Mouse (Mus musculus) embryonic facial prominence, embryonic 12.5 days (tissue): ENCODE measurements around the gene Tspan33. TPM values are rescaled to one million over a fixed set of nuclear protein-coding genes. Genes with fewer than 3 reads are reported as not detected.

Experiments
- ATAC-seq: fragments of 200-750 bp; cut with Nextera tagmentation; 2 replicates; pipeline ENCODE4 v1.8.0; 2017; ENCODE audit not compliant: insufficient number of reproducible peaks, insufficient read depth, low FRiP score, low TSS enrichment
- H3K27ac ChIP-seq: fragments of 300-500 bp; sonication (generic); 2 replicates; pipeline ENCODE4 v1.5.1; 2016; ENCODE audit warnings: mild to moderate bottlenecking
- H3K27me3 ChIP-seq: fragments of 300-500 bp; sonication (generic); 2 replicates; pipeline ENCODE4 v1.6.1; 2016; ENCODE audit warnings: mild to moderate bottlenecking, moderate library complexity
- H3K36me3 ChIP-seq: fragments of 300-500 bp; sonication (generic); 2 replicates; pipeline ENCODE4 v1.6.1; 2016; ENCODE audit warnings: mild to moderate bottlenecking
- H3K4me1 ChIP-seq: fragments of 300-500 bp; sonication (generic); 2 replicates; pipeline ENCODE4 v1.6.1; 2016
- H3K4me2 ChIP-seq: fragments of 300-500 bp; sonication (generic); replicated peaks from 2 replicates; pipeline ENCODE4 v1.6.1; 2016; ENCODE audit warnings: mild to moderate bottlenecking, moderate library complexity
- H3K4me3 ChIP-seq: fragments of 300-500 bp; sonication (generic); 2 replicates; pipeline ENCODE4 v1.5.1; 2016; ENCODE audit warnings: mild to moderate bottlenecking
- H3K9ac ChIP-seq: fragments of 300-500 bp; sonication (generic); 2 replicates; pipeline ENCODE4 v1.6.1; 2016; ENCODE audit warnings: mild to moderate bottlenecking, moderate library complexity
- H3K9me3 ChIP-seq: fragments of 300-500 bp; sonication (generic); 2 replicates; pipeline ENCODE4 v1.6.1; 2016; ENCODE audit warnings: mild to moderate bottlenecking, moderate library complexity
- WGBS: fragments of 180-500 bp; shearing (Covaris S2); methylation state at CpG from one replicate; pipeline ENCODE4 v1.1.7; 2016; 5-methylcytosine and 5-hydroxymethylcytosine counted together
- polyA plus RNA-seq: library from polyadenylated mRNA; unstranded; fragments of >200 nt; fragmentation: Nextera tagmentation; extraction: Ambion mirVana; gene quantifications from 2 replicates; pipeline ENCODE4 v1.2.1, GENCODE M21; 2016

Gene Tspan33
- polyA plus RNA-seq, 1 experiment from 2014 or later, result 5.6 TPM

DNA sequence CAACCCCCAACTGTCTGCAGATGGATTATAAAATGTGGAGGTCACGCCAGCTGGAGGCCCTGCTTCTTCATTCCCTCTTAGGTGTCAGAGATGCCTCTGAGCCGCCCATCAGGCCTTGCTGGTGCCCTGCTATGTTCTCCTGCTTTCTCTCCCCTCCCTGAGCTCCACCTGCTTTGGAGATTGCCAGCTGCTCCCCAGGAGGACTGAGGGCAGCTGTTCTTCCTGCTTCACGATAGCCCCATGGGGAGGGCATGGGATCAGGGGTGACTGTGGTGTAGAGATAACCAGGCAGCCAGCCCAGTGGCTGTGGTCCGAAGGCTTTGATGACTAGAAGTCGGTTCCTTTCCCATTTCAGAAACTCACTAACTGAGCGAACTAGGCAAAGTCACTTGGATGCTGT is 7.0 kb downstream of the Tspan33 start:
- no peaks in the 10 kb centered on the region for H3K4me1 ChIP-seq
- no peak overlapping the region for H3K4me2 ChIP-seq
- no peak for ATAC-seq

GRCm38 (mm10) chr6:29702126-29702525 is 8.1 kb downstream of the Tspan33 start:
- H3K4me2 ChIP-seq, result no peak overlapping the region
- H3K9ac ChIP-seq, result no peak overlapping the region
- H3K4me1 ChIP-seq, result 0 out of 2 replicates have a peak, but pooled peaks cover 2% of the 10 kb centered on the region
- H3K27ac ChIP-seq, result no peak overlapping the region
- H3K9me3 ChIP-seq, result no peaks in the 10 kb centered on the region
- ATAC-seq, result no peak
- no peak overlapping the region for H3K4me3 ChIP-seq
- no peaks in the 10 kb centered on the region for H3K36me3 ChIP-seq
- 83% methylated on average over 3 of the region's 3 CpGs for WGBS
- H3K27me3 ChIP-seq, result no peaks in the 10 kb centered on the region

More for the DNA sequence above, 7.0 kb downstream of the Tspan33 start:
- H3K9me3 ChIP-seq, result no peaks in the 10 kb centered on the region
- WGBS, result 64% methylated on average over 6 of the region's 6 CpGs
- H3K27me3 ChIP-seq, result no peaks in the 10 kb centered on the region
- no peak overlapping the region for H3K27ac ChIP-seq
- no peak overlapping the region for H3K4me3 ChIP-seq
- H3K9ac ChIP-seq, result no peak overlapping the region
- no peaks in the 10 kb centered on the region for H3K36me3 ChIP-seq

DNA sequence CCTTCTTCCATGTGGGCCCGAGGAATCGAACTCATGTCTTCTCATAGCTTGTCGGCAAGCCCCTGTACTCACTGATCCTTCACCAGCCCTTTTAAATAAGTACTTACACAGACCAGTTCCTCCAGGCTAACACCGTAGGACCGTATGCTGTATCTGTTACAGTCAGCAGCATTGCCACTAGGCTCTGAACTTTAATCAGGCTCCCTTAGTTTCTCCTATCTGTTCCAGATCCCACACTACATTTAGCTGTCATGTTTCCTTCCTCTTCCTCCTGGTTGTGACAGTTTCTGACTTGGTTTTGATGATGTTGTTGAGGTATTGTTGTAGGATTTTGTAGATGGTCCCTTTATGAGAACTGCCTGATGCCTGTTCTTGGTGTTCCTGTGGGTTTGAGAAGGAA is 10.1 kb downstream of the Tspan33 start:
- Histone ChIP-seq H3K36me3 (no peaks in the 10 kb centered on the region), H3K4me3 (no peak overlapping the region), H3K27ac (no peak overlapping the region), H3K4me2 (no peak overlapping the region), H3K9me3 (no peaks in the 10 kb centered on the region), H3K27me3 (no peaks in the 10 kb centered on the region), H3K9ac (no peak overlapping the region), H3K4me1 (0 out of 2 replicates have a peak, but pooled peaks cover 2% of the 10 kb centered on the region)
- WGBS, result 83% methylated on average over 5 of the region's 5 CpGs
- ATAC-seq, result no peak

GRCm38 (mm10) chr6:29707902-29708301 is 13.9 kb downstream of the Tspan33 start:
- no peak overlapping the region for H3K4me2 ChIP-seq
- H3K27ac ChIP-seq, result no peak overlapping the region

DNA sequence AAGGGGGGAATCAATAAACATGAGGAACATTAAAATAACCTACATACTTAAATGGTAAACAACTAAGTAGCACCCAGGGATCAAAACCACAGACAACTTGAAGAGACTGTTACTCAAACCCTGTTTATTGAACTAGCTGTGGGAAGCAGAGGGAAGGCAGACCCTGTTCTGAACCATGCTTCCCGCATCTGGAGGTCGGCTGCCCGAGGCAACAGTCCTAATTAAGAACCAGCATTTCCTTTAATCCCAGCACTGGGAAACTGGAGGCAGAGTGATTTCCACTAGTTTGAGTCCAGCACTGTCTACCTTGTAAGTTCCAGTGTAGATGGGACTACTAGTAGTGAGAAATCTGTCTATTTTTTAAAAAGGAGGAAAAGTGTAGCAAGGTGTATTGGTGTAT is 17.3 kb downstream of the Tspan33 start:
- Histone ChIP-seq H3K9me3 (no peaks in the 10 kb centered on the region), H3K4me2 (no peak overlapping the region), H3K27me3 (no peaks in the 10 kb centered on the region), H3K36me3 (no peaks in the 10 kb centered on the region), H3K4me1 (peaks cover 7% of the 10 kb centered on the region; the same call in 1 of the 2 replicates), H3K9ac (no peak overlapping the region), H3K4me3 (no peak overlapping the region), H3K27ac (no peak overlapping the region)
- ATAC-seq, result no peak
- 26% methylated on average over 3 of the region's 3 CpGs for WGBS

More at GRCm38 (mm10) chr6:29707902-29708301, 13.9 kb downstream of the Tspan33 start:
- Histone ChIP-seq H3K4me3 (no peak overlapping the region), H3K27me3 (no peaks in the 10 kb centered on the region), H3K9ac (no peak overlapping the region), H3K4me1 (peaks cover 9% of the 10 kb centered on the region; the same call in 1 of the 2 replicates), H3K36me3 (no peaks in the 10 kb centered on the region), H3K9me3 (no peaks in the 10 kb centered on the region)
- ATAC-seq, result no peak; the same call in 1 of the 2 replicates
- WGBS, result 25% methylated on average over 2 of the region's 2 CpGs

DNA sequence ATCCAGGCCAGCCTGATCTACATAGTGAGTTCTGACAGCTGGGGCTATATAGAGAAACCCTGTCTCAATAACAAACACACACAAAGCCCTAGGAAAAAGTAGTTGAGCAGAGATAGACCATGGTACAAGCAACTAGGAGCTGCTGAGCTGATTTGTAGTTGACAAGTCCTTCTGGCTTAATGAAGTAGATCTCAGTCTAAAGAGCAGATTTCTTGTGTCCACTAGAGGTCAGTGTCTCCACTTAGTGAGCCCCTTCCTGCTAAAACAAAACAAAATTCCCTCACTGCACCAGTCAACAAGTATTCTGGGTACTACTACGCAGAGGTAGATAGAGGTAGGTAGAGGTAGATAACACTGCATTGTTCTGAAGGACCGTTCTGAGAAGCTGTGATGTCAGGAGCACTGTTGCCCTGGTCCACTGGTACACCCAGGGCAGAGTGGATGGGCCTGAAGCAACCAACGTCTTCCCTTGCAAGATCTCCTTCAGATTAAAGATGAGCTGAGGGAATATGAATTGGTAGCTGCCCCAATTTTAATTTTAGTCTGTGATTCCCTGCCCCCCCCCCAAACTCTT is 18.1 kb downstream of the Tspan33 start:
- Histone ChIP-seq H3K4me2 (no peak overlapping the region), H3K36me3 (no peaks in the 10 kb centered on the region), H3K4me3 (no peak overlapping the region), H3K9me3 (no peaks in the 10 kb centered on the region), H3K27me3 (no peaks in the 10 kb centered on the region), H3K4me1 (peaks cover 6% of the 10 kb centered on the region; the same call in 1 of the 2 replicates), H3K9ac (no peak overlapping the region), H3K27ac (no peak overlapping the region)
- ATAC-seq, result no peak
- WGBS, result 44% methylated on average over 3 of the region's 3 CpGs

GRCm38 (mm10) chr6:29716624-29717365 is 22.8 kb downstream of the Tspan33 start:
- WGBS, result 63% methylated on average over 10 of the region's 10 CpGs
- Histone ChIP-seq H3K36me3 (no peaks in the 10 kb centered on the region), H3K4me1 (peaks cover 17% of the 10 kb centered on the region), H3K27me3 (no peaks in the 10 kb centered on the region), H3K9ac (no peak overlapping the region), H3K9me3 (no peaks in the 10 kb centered on the region), H3K4me3 (no peak overlapping the region), H3K4me2 (no peak overlapping the region), H3K27ac (no peak overlapping the region)
- ATAC-seq, result no peak

GRCm38 (mm10) chr6:29717541-29717940 is 23.5 kb downstream of the Tspan33 start:
- H3K4me3 ChIP-seq, result no peak overlapping the region

DNA sequence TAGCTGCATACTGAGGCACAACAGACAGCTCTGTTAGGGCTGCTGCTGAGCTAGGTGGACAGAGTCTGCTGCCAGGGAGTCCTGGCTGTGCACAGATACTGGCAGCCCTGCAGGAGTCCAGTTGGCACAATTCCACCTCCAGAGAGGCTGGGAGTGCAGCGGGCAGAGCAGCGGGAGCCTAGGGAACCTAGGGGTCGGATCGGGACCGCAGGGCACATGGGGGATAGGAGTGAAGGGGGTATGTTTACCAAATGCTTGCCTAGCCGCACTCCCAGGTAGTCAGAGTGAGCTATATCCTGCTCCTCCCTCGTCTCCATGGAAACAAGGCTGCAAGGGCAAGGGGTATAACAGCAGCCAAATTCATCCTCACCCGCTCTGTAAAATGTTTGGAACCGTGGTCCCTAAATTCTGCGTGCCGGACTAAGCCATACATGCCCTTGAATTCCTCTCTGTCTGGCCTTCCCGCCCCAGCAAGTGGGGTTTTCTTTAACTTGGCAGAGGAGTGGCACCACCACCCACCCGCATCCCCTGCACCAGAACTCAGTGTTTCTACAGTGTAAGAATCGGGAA is 24.0 kb downstream of the Tspan33 start:
- Histone ChIP-seq H3K36me3 (no peaks in the 10 kb centered on the region), H3K27ac (no peak overlapping the region; the same call in 1 of the 2 replicates), H3K4me2 (peak overlapping the region; percentile 51), H3K4me1 (peaks cover 17% of the 10 kb centered on the region), H3K27me3 (no peaks in the 10 kb centered on the region), H3K4me3 (0 out of 2 replicates have a peak overlapping the region, but pooled peaks have one; percentile 0), H3K9me3 (no peaks in the 10 kb centered on the region), H3K9ac (no peak overlapping the region)
- 19% methylated on average over 14 of the region's 14 CpGs for WGBS
- no peak for ATAC-seq

More at GRCm38 (mm10) chr6:29717541-29717940, 23.5 kb downstream of the Tspan33 start:
- no peak for ATAC-seq
- Histone ChIP-seq H3K36me3 (no peaks in the 10 kb centered on the region), H3K9me3 (no peaks in the 10 kb centered on the region), H3K4me2 (peak overlapping the region; percentile 51), H3K27ac (no peak overlapping the region; the same call in 1 of the 2 replicates), H3K4me1 (peaks cover 17% of the 10 kb centered on the region), H3K9ac (no peak overlapping the region), H3K27me3 (no peaks in the 10 kb centered on the region)
- WGBS, result 62% methylated on average over 10 of the region's 10 CpGs

- H3K27ac ChIP-seq, result peak overlapping the region; percentile 19; the same call in 1 of the 2 replicates
- ATAC-seq, result peak; percentile 72; the same call in 1 of the 2 replicates
- 2% methylated on average over 15 of the region's 15 CpGs for WGBS
Measured at GRCm38 (mm10) chr6:29718894-29719329, 24.9 kb downstream of the Tspan33 start.

GRCm38 (mm10) chr6:29721890-29722289 is 27.9 kb downstream of the Tspan33 start:
- H3K36me3 ChIP-seq, result no peaks in the 10 kb centered on the region
- no peak for ATAC-seq
- no peaks in the 10 kb centered on the region for H3K27me3 ChIP-seq
- no peak overlapping the region for H3K27ac ChIP-seq
- H3K9ac ChIP-seq, result no peak overlapping the region
- no peaks in the 10 kb centered on the region for H3K9me3 ChIP-seq
- no peak overlapping the region for H3K4me3 ChIP-seq
- peaks cover 17% of the 10 kb centered on the region for H3K4me1 ChIP-seq
- 76% methylated on average over 2 of the region's 2 CpGs for WGBS
- H3K4me2 ChIP-seq, result no peak overlapping the region

More at GRCm38 (mm10) chr6:29718894-29719329, 24.9 kb downstream of the Tspan33 start:
- Histone ChIP-seq H3K4me2 (peak overlapping the region; percentile 51), H3K9me3 (no peaks in the 10 kb centered on the region), H3K9ac (peak overlapping the region; percentile 33; the same call in 1 of the 2 replicates), H3K4me1 (peaks cover 17% of the 10 kb centered on the region), H3K27me3 (no peaks in the 10 kb centered on the region), H3K4me3 (peak overlapping the region; percentile 30), H3K36me3 (no peaks in the 10 kb centered on the region)
